Mouse (Mus musculus): ENCODE results near the gene Nmnat3. TPM values are rescaled to one million over a fixed set of nuclear protein-coding genes. Genes with fewer than 3 reads are reported as not detected.

Nmnat3 gene
- polyA plus RNA-seq, 1 experiment, result 12.9 TPM

DNA sequence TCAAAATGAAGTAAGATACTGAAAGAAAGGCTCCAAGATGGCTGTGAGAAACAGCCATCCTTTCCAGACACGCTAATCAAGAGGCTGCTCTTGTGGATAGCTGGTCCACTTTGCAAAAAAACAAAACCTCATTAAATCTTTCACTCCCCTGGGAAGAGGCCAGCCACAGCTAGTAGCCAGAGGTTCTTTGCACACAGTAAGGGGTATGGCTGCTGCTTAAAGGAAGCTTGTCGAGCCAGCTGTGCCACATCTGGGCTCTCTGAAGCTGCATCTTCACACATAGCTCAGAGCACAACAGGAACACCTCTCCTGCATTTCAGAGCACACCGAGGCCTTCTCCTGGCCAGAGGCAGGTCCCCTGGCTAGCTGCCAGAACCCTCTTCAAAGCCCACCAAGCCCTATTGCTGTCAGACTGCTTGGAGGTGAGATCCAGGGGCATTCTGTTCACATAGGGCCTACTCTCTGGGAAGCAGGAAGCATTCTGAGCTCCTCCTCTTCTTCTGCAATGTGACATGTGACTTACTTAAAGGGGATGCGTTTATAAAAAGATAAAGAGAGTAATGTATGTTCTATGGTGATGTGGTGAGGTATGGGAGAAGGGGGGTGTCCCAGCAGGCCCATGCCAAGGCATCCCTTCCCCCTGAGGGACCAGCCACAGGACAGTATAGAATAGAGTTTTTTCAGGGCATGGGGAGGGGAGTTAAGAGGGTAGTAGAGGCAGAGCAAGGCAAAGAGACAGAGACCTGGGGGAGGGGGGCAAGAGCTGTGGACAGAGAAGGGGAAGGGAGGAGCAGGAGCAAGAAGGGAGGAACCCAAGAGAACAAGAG, 63.3 kb downstream of the Nmnat3 start:
- TF ChIP-seq POLR2A (IDR thresholded peaks at IDR 0.05; ENCODE audit: control insufficient read depth, extremely low read depth, insufficient read depth, low read length, poor library complexity) (no peak), CTCF (IDR thresholded peaks at IDR 0.05; ENCODE audit: borderline replicate concordance, control insufficient read depth, extremely low read depth, insufficient read depth, low read length, poor library complexity) (no peak)
- H3K4me1 ChIP-seq (replicated peaks; ENCODE audit: control insufficient read depth, insufficient read depth, low read length), result 0 out of 2 replicates have a peak, but pooled peaks cover 3% of the 10 kb centered on the region
- no peak overlapping the region for H3K4me3 ChIP-seq (ENCODE audit: control insufficient read depth, insufficient read depth, low read length)
- 66% methylated on average over 4 of the region's 4 CpGs for WGBS
- no peaks in the 10 kb centered on the region for H3K36me3 ChIP-seq (ENCODE audit: control insufficient read depth, insufficient read depth, low read length)
- H3K27me3 ChIP-seq (ENCODE audit: control insufficient read depth, insufficient read depth, low read length), result no peaks in the 10 kb centered on the region
- no peak for DNase-seq
- H3K27ac ChIP-seq (ENCODE audit: control insufficient read depth, insufficient read depth, low read length), result no peak overlapping the region

DNA sequence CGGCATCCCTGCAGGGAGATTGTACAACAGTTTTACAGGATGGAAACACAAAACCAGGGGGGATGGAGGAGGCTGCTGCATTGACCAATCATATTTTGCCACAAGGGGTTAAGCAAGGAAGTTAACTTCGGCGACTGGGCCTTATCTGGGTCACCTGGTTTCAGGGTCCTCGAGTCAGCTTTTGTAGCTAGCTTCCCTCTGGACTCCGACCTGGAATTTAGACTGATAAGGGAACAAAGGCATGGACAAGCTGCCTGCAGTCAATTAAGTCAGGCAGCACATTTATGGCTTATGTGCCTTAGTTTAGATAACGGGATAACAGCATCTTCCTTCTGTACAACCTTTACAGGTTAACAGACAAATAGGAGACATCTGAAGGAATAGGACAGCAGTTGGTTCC, 65.1 kb downstream of the Nmnat3 start:
- 89% methylated on average over 6 of the region's 6 CpGs for WGBS
- Histone ChIP-seq H3K4me3 (ENCODE audit: control insufficient read depth, insufficient read depth, low read length) (no peak overlapping the region), H3K36me3 (ENCODE audit: control insufficient read depth, insufficient read depth, low read length) (no peaks in the 10 kb centered on the region), H3K4me1 (replicated peaks; ENCODE audit: control insufficient read depth, insufficient read depth, low read length) (0 out of 2 replicates have a peak, but pooled peaks cover 3% of the 10 kb centered on the region), H3K27ac (ENCODE audit: control insufficient read depth, insufficient read depth, low read length) (no peak overlapping the region), H3K27me3 (ENCODE audit: control insufficient read depth, insufficient read depth, low read length) (no peaks in the 10 kb centered on the region)
- DNase-seq, result no peak
- TF ChIP-seq POLR2A (IDR thresholded peaks at IDR 0.05; ENCODE audit: control insufficient read depth, extremely low read depth, insufficient read depth, low read length, poor library complexity) (no peak), CTCF (IDR thresholded peaks at IDR 0.05; ENCODE audit: borderline replicate concordance, control insufficient read depth, extremely low read depth, insufficient read depth, low read length, poor library complexity) (no peak)

DNA sequence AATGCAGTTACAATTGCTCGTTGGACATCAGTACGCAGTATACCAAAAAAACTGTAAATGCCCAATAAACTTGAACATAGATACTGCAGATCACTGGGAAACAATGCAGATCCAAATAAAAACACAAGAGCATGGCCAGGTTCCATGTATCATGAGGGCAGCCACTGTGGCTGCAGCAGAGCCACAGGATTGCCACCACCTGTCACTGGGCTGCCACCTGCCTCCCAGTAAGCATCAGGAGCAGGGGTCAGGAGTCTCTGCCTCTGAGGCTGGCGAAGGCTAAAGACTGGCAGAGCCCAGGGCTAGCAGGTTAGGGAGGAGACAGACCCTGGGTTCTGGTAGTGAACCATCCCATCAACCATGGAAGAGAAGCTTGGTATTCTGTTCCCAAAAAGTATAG, 67.7 kb downstream of the Nmnat3 start:
- H3K4me3 ChIP-seq (ENCODE audit: control insufficient read depth, insufficient read depth, low read length), result no peak overlapping the region
- no peaks in the 10 kb centered on the region for H3K36me3 ChIP-seq (ENCODE audit: control insufficient read depth, insufficient read depth, low read length)
- TF ChIP-seq POLR2A (IDR thresholded peaks at IDR 0.05; ENCODE audit: control insufficient read depth, extremely low read depth, insufficient read depth, low read length, poor library complexity), result no peak
- TF ChIP-seq CTCF (IDR thresholded peaks at IDR 0.05; ENCODE audit: borderline replicate concordance, control insufficient read depth, extremely low read depth, insufficient read depth, low read length, poor library complexity), result no peak
- 100% methylated on average over 3 of the region's 3 CpGs for WGBS
- no peaks in the 10 kb centered on the region for H3K27me3 ChIP-seq (ENCODE audit: control insufficient read depth, insufficient read depth, low read length)
- DNase-seq, result no peak
- 0 out of 2 replicates have a peak, but pooled peaks cover 1% of the 10 kb centered on the region for H3K4me1 ChIP-seq (replicated peaks; ENCODE audit: control insufficient read depth, insufficient read depth, low read length)
- no peak overlapping the region for H3K27ac ChIP-seq (ENCODE audit: control insufficient read depth, insufficient read depth, low read length)

DNA sequence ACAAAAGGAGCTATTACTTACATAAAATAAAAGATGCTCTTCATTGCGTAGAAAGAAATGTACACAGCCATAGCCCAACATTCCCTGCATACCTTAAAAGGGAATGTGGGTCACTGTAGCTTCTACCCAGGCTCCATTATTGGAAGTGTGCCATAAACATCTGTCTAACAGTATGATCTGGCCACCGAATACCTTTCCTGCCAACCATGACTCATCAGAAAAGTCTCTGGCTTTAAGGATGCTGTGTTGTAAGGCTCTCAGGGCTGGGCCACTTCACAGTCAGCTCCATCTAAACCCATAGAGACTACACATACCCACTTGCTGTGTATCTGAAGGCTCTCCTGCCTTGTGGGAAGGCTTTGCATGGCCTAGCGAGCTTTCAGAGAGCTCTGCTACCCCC, 73.8 kb downstream of the Nmnat3 start:
- 66% methylated on average over 3 of the region's 3 CpGs for WGBS
- H3K27me3 ChIP-seq (ENCODE audit: control insufficient read depth, insufficient read depth, low read length), result no peaks in the 10 kb centered on the region

GRCm38 (mm10) chr9:98366075-98366474, 78.8 kb downstream of the Nmnat3 start:
- H3K27ac ChIP-seq (ENCODE audit: control insufficient read depth, insufficient read depth, low read length), result no peak overlapping the region
- no peak for DNase-seq
- no peaks in the 10 kb centered on the region for H3K4me1 ChIP-seq (replicated peaks; ENCODE audit: control insufficient read depth, insufficient read depth, low read length)
- 90% methylated on average over 8 of the region's 8 CpGs for WGBS
- no peak overlapping the region for H3K4me3 ChIP-seq (ENCODE audit: control insufficient read depth, insufficient read depth, low read length)
- TF ChIP-seq POLR2A (IDR thresholded peaks at IDR 0.05; ENCODE audit: control insufficient read depth, extremely low read depth, insufficient read depth, low read length, poor library complexity), result no peak
- TF ChIP-seq CTCF (IDR thresholded peaks at IDR 0.05; ENCODE audit: borderline replicate concordance, control insufficient read depth, extremely low read depth, insufficient read depth, low read length, poor library complexity), result no peak
- no peaks in the 10 kb centered on the region for H3K27me3 ChIP-seq (ENCODE audit: control insufficient read depth, insufficient read depth, low read length)
- H3K36me3 ChIP-seq (ENCODE audit: control insufficient read depth, insufficient read depth, low read length), result no peaks in the 10 kb centered on the region

More for the DNA sequence above, 73.8 kb downstream of the Nmnat3 start:
- TF ChIP-seq CTCF (IDR thresholded peaks at IDR 0.05; ENCODE audit: borderline replicate concordance, control insufficient read depth, extremely low read depth, insufficient read depth, low read length, poor library complexity) (no peak), POLR2A (IDR thresholded peaks at IDR 0.05; ENCODE audit: control insufficient read depth, extremely low read depth, insufficient read depth, low read length, poor library complexity) (no peak)
- Histone ChIP-seq H3K4me3 (ENCODE audit: control insufficient read depth, insufficient read depth, low read length) (no peak overlapping the region), H3K36me3 (ENCODE audit: control insufficient read depth, insufficient read depth, low read length) (no peaks in the 10 kb centered on the region), H3K4me1 (replicated peaks; ENCODE audit: control insufficient read depth, insufficient read depth, low read length) (no peaks in the 10 kb centered on the region), H3K27ac (ENCODE audit: control insufficient read depth, insufficient read depth, low read length) (no peak overlapping the region)
- DNase-seq, result no peak

DNA sequence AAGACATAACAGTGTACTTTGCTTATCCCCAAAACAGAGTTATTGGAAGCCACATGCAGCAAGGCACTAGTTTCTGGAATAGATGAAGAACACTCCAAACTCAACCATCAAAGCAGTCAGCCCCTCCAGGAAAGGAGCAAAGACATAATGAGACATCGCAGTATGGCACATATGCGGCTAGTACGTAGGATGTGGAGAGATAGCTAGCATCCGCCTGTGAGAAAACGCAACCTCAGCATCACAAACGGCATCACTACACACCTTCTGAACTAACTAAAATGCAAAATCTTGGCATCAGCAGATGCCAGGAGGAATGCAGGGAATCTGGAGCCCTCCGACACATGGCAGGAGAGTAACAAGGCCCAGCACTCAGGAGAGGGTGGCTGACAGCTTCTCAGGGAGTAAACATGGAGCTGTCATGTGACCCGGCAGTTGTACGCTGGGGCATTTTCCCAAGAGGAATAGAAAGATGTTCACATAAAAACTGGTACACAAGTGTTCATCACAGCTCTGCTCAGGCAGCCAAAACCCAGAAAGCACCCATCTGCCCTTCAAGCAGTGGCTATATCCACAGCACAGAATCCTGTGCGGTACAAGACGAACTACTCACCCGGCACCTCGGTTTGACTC, 80.2 kb downstream of the Nmnat3 start:
- Histone ChIP-seq H3K36me3 (ENCODE audit: control insufficient read depth, insufficient read depth, low read length) (no peaks in the 10 kb centered on the region), H3K27ac (ENCODE audit: control insufficient read depth, insufficient read depth, low read length) (no peak overlapping the region), H3K4me3 (ENCODE audit: control insufficient read depth, insufficient read depth, low read length) (no peak overlapping the region), H3K27me3 (ENCODE audit: control insufficient read depth, insufficient read depth, low read length) (no peaks in the 10 kb centered on the region), H3K4me1 (replicated peaks; ENCODE audit: control insufficient read depth, insufficient read depth, low read length) (no peaks in the 10 kb centered on the region)
- WGBS, result 98% methylated on average over 13 of the region's 13 CpGs
- no peak for TF ChIP-seq POLR2A (IDR thresholded peaks at IDR 0.05; ENCODE audit: control insufficient read depth, extremely low read depth, insufficient read depth, low read length, poor library complexity)
- no peak for TF ChIP-seq CTCF (IDR thresholded peaks at IDR 0.05; ENCODE audit: borderline replicate concordance, control insufficient read depth, extremely low read depth, insufficient read depth, low read length, poor library complexity)
- no peak for DNase-seq
